Mouse (Mus musculus): ENCODE measurements around the gene Ube2d2b.

GRCm38 (mm10) chr5:107801234-107801633 is 28.7 kb upstream of the Ube2d2b start:
- TF ChIP-seq POLR2A (IDR thresholded peaks at IDR 0.05; ENCODE audit: low read depth, low read length) (no peak), CTCF (conservative IDR thresholded peaks at IDR 0.05; ENCODE audit: insufficient read depth, insufficient read length, low read depth, low read length) (no peak)

Data from kidney, adult 2 months (tissue).